Mouse (Mus musculus) cortical plate, adult 2 months (tissue): ENCODE results near the gene Dbn1. TPM values are rescaled to one million over a fixed set of nuclear protein-coding genes. Genes with fewer than 3 reads are reported as not detected.

Experiments
- H3K27ac ChIP-seq: fragments of 200-500 bp; 2 replicates; pipeline ENCODE4 v1.5.1; 2012; ENCODE audit warnings: low read length, control low read depth, inconsistent platforms; ENCODE audit not compliant: insufficient read depth
- H3K4me1 ChIP-seq: fragments of 200-500 bp; 2 replicates; pipeline ENCODE4 v1.6.1; 2011; ENCODE audit warnings: low read length; ENCODE audit not compliant: control insufficient read depth, insufficient read depth
- H3K4me3 ChIP-seq: fragments of 200-500 bp; 2 replicates; pipeline ENCODE4 v1.5.1; 2011; ENCODE audit warnings: mild to moderate bottlenecking, low read length, control low read depth; ENCODE audit not compliant: insufficient read depth
- CTCF ChIP-seq: fragments of 200-500 bp; IDR thresholded peaks from 2 replicates; pipeline ENCODE4 v1.5.1; 2011; ENCODE audit warnings: mild to moderate bottlenecking, control low read depth, low read length; ENCODE audit not compliant: insufficient read depth; ENCODE audit errors: extremely low read depth
- POLR2A ChIP-seq: fragments of 200-500 bp; IDR thresholded peaks from 2 replicates; pipeline ENCODE4 v1.6.1; 2011; ENCODE audit warnings: mild to moderate bottlenecking, low read length, control low read depth; ENCODE audit not compliant: insufficient read depth; ENCODE audit errors: extremely low read depth
- polyA plus RNA-seq: library from polyadenylated mRNA; depleted of rRNA; stranded (reverse); fragments of >200 nt; gene quantifications from 2 replicates; pipeline ENCODE4 v1.2.3, GENCODE M21; 2012

The Dbn1 gene
- polyA plus RNA-seq, 1 experiment, result 336 TPM

GRCm38 (mm10) chr13:55525733-55526553 is 38.0 kb upstream of the Dbn1 start:
- no peak overlapping the region for H3K27ac ChIP-seq
- H3K4me1 ChIP-seq, result 0 out of 2 replicates have a peak, but pooled peaks cover 2% of the 10 kb centered on the region
- H3K4me3 ChIP-seq, result no peak overlapping the region
- TF ChIP-seq CTCF (no peak), POLR2A (no peak)

GRCm38 (mm10) chr13:55523951-55524600 is 36.2 kb upstream of the Dbn1 start:
- H3K4me3 ChIP-seq, result no peak overlapping the region
- TF ChIP-seq POLR2A, result no peak
- TF ChIP-seq CTCF, result no peak
- H3K27ac ChIP-seq, result no peak overlapping the region
- 0 out of 2 replicates have a peak, but pooled peaks cover 2% of the 10 kb centered on the region for H3K4me1 ChIP-seq

GRCm38 (mm10) chr13:55523278-55523677 is 35.4 kb upstream of the Dbn1 start:
- Histone ChIP-seq H3K27ac (no peak overlapping the region), H3K4me3 (no peak overlapping the region), H3K4me1 (0 out of 2 replicates have a peak, but pooled peaks cover 2% of the 10 kb centered on the region)
- TF ChIP-seq POLR2A, result no peak
- no peak for TF ChIP-seq CTCF

- Histone ChIP-seq H3K27ac (no peak overlapping the region), H3K4me1 (0 out of 2 replicates have a peak, but pooled peaks cover 2% of the 10 kb centered on the region), H3K4me3 (no peak overlapping the region)
- no peak for TF ChIP-seq POLR2A
Measured at GRCm38 (mm10) chr13:55522730-55523129, 34.8 kb upstream of the Dbn1 start.

- H3K4me1 ChIP-seq, result no peaks in the 10 kb centered on the region
- TF ChIP-seq POLR2A, result no peak
- no peak for TF ChIP-seq CTCF
- no peak overlapping the region for H3K27ac ChIP-seq
- no peak overlapping the region for H3K4me3 ChIP-seq
Measured at GRCm38 (mm10) chr13:55519606-55520005, 31.7 kb upstream of the Dbn1 start.

- H3K27ac ChIP-seq, result no peak overlapping the region
- no peak overlapping the region for H3K4me3 ChIP-seq
- H3K4me1 ChIP-seq, result peaks cover under 1% of the 10 kb centered on the region; the same call in 1 of the 2 replicates
- TF ChIP-seq POLR2A (no peak), CTCF (peak; percentile 92)
Measured at GRCm38 (mm10) chr13:55516955-55517354, 29.0 kb upstream of the Dbn1 start.

- Histone ChIP-seq H3K4me3 (peak overlapping the region; percentile 63; the same call in 1 of the 2 replicates), H3K4me1 (peaks cover 5% of the 10 kb centered on the region; the same call in 1 of the 2 replicates), H3K27ac (no peak overlapping the region)
- TF ChIP-seq POLR2A (no peak), CTCF (no peak)
Measured at GRCm38 (mm10) chr13:55513828-55514227, 25.9 kb upstream of the Dbn1 start.

GRCm38 (mm10) chr13:55513111-55513748 is 25.3 kb upstream of the Dbn1 start, which contains the start of gene Pdlim7:
Gene Pdlim7, minus strand, starts transcription at chr13:55513676.
- Histone ChIP-seq H3K27ac (peak within 1 kb of the TSS; percentile 86), H3K4me3 (peak within 1 kb of the TSS; percentile 63), H3K4me1 (peaks cover 5% of the 10 kb centered on the region)
- TF ChIP-seq CTCF (peak; percentile 71), POLR2A (peak; percentile 84)

GRCm38 (mm10) chr13:55512379-55513031 is 24.6 kb upstream of the Dbn1 start:
- Histone ChIP-seq H3K27ac (peak overlapping the region; percentile 62), H3K4me1 (peaks cover 5% of the 10 kb centered on the region), H3K4me3 (peak overlapping the region; percentile 63)
- TF ChIP-seq POLR2A, result no peak
- TF ChIP-seq CTCF, result no peak
